Mouse (Mus musculus) liver, embryonic 16.5 days (tissue): ENCODE measurements at regions not wholly inside any gene's neighbourhood (a gene's known extent, or its start where the extent isn't known, plus 50 kb on each side); places are given as distances from the start of the nearest gene placed in this dataset.
"Not testable (repeated sequence)": the region's sequence is repeated elsewhere in the genome, so short reads cannot be mapped to it uniquely, and the experiment has no call there.

Experiments used
- ATAC-seq: fragments of 200-750 bp; cut with Nextera tagmentation; 2 replicates; pipeline ENCODE4 v1.8.0; 2017; ENCODE audit warnings: low read depth, mild to moderate bottlenecking, moderate number of reproducible peaks, moderate library complexity
- H3K27ac ChIP-seq: fragments of 300-500 bp; sonication (generic); 2 replicates; pipeline ENCODE4 v1.5.1; 2014; ENCODE audit warnings: mild to moderate bottlenecking, low read length
- H3K27me3 ChIP-seq: fragments of 300-500 bp; sonication (generic); 2 replicates; pipeline ENCODE4 v1.6.1; 2014; ENCODE audit warnings: low read depth, low read length, mixed read lengths; ENCODE audit not compliant: control insufficient read depth, insufficient read depth
- H3K36me3 ChIP-seq: fragments of 300-500 bp; sonication (generic); 2 replicates; pipeline ENCODE4 v1.6.1; 2014; ENCODE audit warnings: mild to moderate bottlenecking; ENCODE audit not compliant: control insufficient read depth, insufficient read depth
- H3K4me1 ChIP-seq: fragments of 300-500 bp; sonication (generic); 2 replicates; pipeline ENCODE4 v1.6.1; 2014; ENCODE audit warnings: low read depth, low read length, mixed read lengths; ENCODE audit not compliant: control insufficient read depth
- H3K4me2 ChIP-seq: fragments of 300-500 bp; sonication (generic); 2 replicates; pipeline ENCODE4 v1.6.1; 2014; ENCODE audit warnings: low read depth, low read length, mixed read lengths
- H3K4me3 ChIP-seq: fragments of 300-500 bp; sonication (generic); 2 replicates; pipeline ENCODE4 v1.5.1; 2014; ENCODE audit warnings: low read depth, mild to moderate bottlenecking, low read length
- H3K9ac ChIP-seq: fragments of 300-500 bp; sonication (generic); 2 replicates; pipeline ENCODE4 v1.6.1; 2014; ENCODE audit warnings: low read depth, low read length
- H3K9me3 ChIP-seq: fragments of 300-500 bp; sonication (generic); replicated peaks from 2 replicates; pipeline ENCODE4 v1.6.1; 2016; ENCODE audit warnings: low read length; ENCODE audit not compliant: control insufficient read depth
- WGBS: fragments of 180-500 bp; shearing (Covaris S2); extraction: QIAGEN DNeasy Blood & Tissue Kit; methylation state at CpG from one replicate; pipeline ENCODE4 v1.1.7; 2014; ENCODE audit not compliant: insufficient replicate concordance; 5-methylcytosine and 5-hydroxymethylcytosine counted together

DNA sequence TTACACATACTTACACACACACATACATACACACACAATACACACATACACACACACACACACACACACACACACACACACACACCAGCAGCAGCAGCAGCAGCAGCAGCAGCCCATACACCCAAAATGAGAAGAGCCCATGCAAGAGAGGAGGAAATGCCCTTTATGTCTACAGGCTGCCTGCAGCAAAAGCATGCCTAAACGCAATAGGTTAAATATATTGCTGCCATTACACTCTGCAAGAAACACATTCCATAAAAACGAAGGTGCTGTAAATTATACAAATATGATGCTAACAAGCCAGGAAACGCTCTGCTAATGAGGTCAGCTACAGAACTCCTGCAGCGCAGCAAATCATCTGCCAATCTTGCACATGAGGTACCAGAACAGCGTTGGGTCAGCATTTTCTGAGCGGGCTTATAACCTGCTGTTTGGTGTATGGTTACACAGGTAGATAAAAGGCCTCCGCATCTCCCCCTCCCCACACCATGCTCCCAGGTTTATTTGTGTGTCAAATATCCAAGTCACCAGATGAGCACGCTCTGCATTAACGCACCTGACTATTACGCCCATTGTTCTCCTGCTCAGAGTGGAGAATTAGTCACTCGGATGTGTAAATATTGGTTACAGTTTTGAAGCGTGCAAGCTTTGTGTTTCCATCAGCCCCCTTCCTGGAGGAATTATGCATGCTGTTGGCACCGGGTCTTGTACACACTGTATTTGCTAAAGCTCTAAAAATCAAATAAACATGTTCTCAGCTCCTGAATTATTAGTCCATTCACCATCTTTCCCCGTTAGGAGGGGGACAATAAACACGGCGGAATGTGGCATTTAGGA, 214.0 kb upstream of the Zfp703 start:
- Histone ChIP-seq H3K4me3 (no peak overlapping the region), H3K27me3 (no peaks in the 10 kb centered on the region), H3K9ac (no peak overlapping the region), H3K4me1 (no peaks in the 10 kb centered on the region), H3K27ac (no peak overlapping the region), H3K4me2 (no peak overlapping the region), H3K9me3 (no peaks in the 10 kb centered on the region; the same call in 1 of the 2 replicates), H3K36me3 (no peaks in the 10 kb centered on the region)
- WGBS = 69% methylated on average over 16 of the region's 16 CpGs
- ATAC-seq = no peak

GRCm38 (mm10) chr8:26768474-26769229, 208.5 kb upstream of the Zfp703 start:
- no peak for ATAC-seq
- no peak overlapping the region for H3K4me2 ChIP-seq
- H3K36me3 ChIP-seq = no peaks in the 10 kb centered on the region
- H3K27ac ChIP-seq = no peak overlapping the region
- no peaks in the 10 kb centered on the region for H3K4me1 ChIP-seq
- H3K4me3 ChIP-seq = no peak overlapping the region
- H3K27me3 ChIP-seq = no peaks in the 10 kb centered on the region
- 66% methylated on average over 10 of the region's 10 CpGs for WGBS
- no peak overlapping the region for H3K9ac ChIP-seq
- H3K9me3 ChIP-seq = no peaks in the 10 kb centered on the region

DNA sequence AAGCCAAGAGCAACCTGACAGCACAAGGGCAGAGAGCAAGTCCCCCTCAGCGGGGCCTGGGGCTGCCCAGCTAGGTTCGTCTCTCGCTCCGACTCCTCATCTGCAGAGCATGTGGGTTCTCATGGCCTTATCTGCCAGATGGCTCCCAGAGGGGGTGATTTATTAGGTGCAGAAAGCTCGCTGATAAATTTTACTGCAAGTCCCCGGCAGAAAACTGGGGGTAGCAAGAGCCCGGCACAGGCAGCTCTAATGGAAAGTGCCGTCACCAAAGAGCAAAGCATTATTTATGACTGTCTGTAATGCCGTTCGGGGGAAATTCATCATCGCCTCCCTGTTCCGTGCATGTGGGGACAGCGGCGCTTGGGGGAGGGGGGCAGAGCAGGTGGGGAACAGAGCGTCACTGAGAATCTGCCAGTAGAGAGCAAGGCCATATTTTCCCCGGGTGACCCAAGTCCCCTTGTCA, 206.7 kb upstream of the Zfp703 start:
- H3K4me3 ChIP-seq = no peak overlapping the region
- no peaks in the 10 kb centered on the region for H3K36me3 ChIP-seq
- no peak overlapping the region for H3K9ac ChIP-seq
- 9% methylated on average over 16 of the region's 16 CpGs for WGBS
- H3K4me2 ChIP-seq = no peak overlapping the region
- H3K4me1 ChIP-seq = no peaks in the 10 kb centered on the region
- no peaks in the 10 kb centered on the region for H3K27me3 ChIP-seq
- no peak overlapping the region for H3K27ac ChIP-seq
- no peak for ATAC-seq
- no peaks in the 10 kb centered on the region for H3K9me3 ChIP-seq

DNA sequence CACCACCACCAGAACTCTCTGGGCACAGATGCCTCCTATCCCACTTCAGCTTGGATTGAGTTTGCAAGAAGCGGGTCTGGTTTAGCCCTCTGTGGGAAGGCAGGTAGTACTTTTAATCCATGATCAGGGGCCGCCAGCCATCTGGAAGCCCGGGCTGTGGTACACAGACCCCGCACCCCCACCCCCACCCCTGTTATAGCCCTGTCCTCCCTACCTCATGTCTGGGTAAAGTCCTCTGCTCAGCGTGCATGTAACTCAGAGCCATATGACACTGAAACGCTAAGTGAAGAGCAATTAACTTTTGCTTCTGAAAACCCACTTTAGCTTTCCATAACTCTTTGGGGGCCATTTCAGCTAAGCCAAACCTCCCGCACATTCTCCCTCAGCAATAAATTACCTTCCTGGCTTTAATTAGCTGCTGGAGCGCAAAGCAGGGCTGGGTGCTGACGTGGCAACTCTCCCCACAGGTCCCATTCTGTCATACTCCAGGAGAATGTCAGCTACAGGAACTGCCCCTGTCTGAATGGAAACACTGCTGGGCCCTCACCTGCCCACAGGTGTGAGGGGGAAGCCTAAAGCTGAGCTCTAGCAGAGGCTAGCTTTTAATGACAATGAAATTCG, 198.1 kb upstream of the Zfp703 start:
- Histone ChIP-seq H3K36me3 (no peaks in the 10 kb centered on the region), H3K27ac (no peak overlapping the region), H3K9me3 (no peaks in the 10 kb centered on the region), H3K27me3 (no peaks in the 10 kb centered on the region), H3K4me1 (no peaks in the 10 kb centered on the region), H3K4me3 (no peak overlapping the region), H3K4me2 (no peak overlapping the region), H3K9ac (no peak overlapping the region)
- WGBS = 45% methylated on average over 10 of the region's 10 CpGs
- ATAC-seq = no peak

DNA sequence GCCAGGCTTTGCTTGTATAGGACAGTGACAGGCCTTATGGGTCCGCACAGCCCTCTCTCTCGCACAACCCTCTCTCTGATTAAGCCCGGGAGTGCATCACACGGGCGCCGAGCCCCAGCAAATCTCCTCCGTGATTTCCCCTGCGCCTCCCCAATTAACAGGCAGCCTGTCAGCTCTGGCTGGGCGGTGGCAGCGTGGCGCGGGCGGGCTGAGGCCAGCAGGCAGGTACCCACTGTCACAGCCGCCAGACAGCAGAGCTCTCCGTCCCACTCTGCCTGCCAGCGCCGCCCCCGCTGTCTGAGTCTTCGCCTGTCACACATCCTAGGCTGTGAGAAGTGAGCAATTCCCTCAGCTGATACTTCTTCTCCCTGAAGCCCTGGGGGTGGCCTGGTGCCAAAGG, 196.6 kb upstream of the Zfp703 start:
- H3K4me2 ChIP-seq = no peak overlapping the region
- 30% methylated on average over 19 of the region's 19 CpGs for WGBS
- H3K4me1 ChIP-seq = no peaks in the 10 kb centered on the region
- no peaks in the 10 kb centered on the region for H3K27me3 ChIP-seq
- no peak overlapping the region for H3K27ac ChIP-seq
- no peaks in the 10 kb centered on the region for H3K9me3 ChIP-seq
- no peaks in the 10 kb centered on the region for H3K36me3 ChIP-seq
- ATAC-seq = no peak
- no peak overlapping the region for H3K9ac ChIP-seq
- H3K4me3 ChIP-seq = no peak overlapping the region

GRCm38 (mm10) chr8:26782936-26783335, 194.2 kb upstream of the Zfp703 start:
- not testable (repeated sequence) for H3K4me2 ChIP-seq
- 71% methylated on average over 8 of the region's 8 CpGs for WGBS

GRCm38 (mm10) chr8:26784381-26784780, 192.7 kb upstream of the Zfp703 start:
- WGBS = 52% methylated on average over 6 of the region's 6 CpGs
- H3K9me3 ChIP-seq = no peaks in the 10 kb centered on the region
- no peak for ATAC-seq
- H3K4me2 ChIP-seq = no peak overlapping the region
- no peaks in the 10 kb centered on the region for H3K36me3 ChIP-seq
- H3K27ac ChIP-seq = no peak overlapping the region
- H3K9ac ChIP-seq = no peak overlapping the region
- H3K27me3 ChIP-seq = no peaks in the 10 kb centered on the region
- H3K4me3 ChIP-seq = no peak overlapping the region
- H3K4me1 ChIP-seq = no peaks in the 10 kb centered on the region

More at GRCm38 (mm10) chr8:26782936-26783335, 194.2 kb upstream of the Zfp703 start:
- ATAC-seq, H3K9me3 ChIP-seq, H3K4me3 ChIP-seq, H3K36me3 ChIP-seq, H3K27ac ChIP-seq, H3K9ac ChIP-seq, H3K4me1 ChIP-seq, H3K27me3 ChIP-seq: not testable (repeated sequence)

- Histone ChIP-seq H3K4me3 (no peak overlapping the region), H3K4me1 (no peaks in the 10 kb centered on the region), H3K9me3 (no peaks in the 10 kb centered on the region), H3K36me3 (no peaks in the 10 kb centered on the region), H3K27ac (no peak overlapping the region), H3K9ac (no peak overlapping the region), H3K4me2 (no peak overlapping the region), H3K27me3 (no peaks in the 10 kb centered on the region)
- 47% methylated on average over 2 of the region's 2 CpGs for WGBS
- ATAC-seq = no peak
Measured at GRCm38 (mm10) chr8:26791795-26792194, 185.3 kb upstream of the Zfp703 start.
